Mouse (Mus musculus) ES-Bruce4 (cell line): ENCODE measurements at regions not wholly inside any gene's neighbourhood (a gene's known extent, or its start where the extent isn't known, plus 50 kb on each side); places are given as distances from the start of the nearest gene placed in this dataset.

Experiments
- EP300 ChIP-seq: IDR thresholded peaks from 2 replicates; pipeline ENCODE4 v1.6.1; 2011; ENCODE audit warnings: low read depth, low read length; ENCODE audit not compliant: insufficient read depth
- POLR2A ChIP-seq: IDR thresholded peaks from one replicate; pipeline ENCODE4 v1.8.1; 2011; ENCODE audit warnings: low read length; ENCODE audit not compliant: insufficient read depth

DNA sequence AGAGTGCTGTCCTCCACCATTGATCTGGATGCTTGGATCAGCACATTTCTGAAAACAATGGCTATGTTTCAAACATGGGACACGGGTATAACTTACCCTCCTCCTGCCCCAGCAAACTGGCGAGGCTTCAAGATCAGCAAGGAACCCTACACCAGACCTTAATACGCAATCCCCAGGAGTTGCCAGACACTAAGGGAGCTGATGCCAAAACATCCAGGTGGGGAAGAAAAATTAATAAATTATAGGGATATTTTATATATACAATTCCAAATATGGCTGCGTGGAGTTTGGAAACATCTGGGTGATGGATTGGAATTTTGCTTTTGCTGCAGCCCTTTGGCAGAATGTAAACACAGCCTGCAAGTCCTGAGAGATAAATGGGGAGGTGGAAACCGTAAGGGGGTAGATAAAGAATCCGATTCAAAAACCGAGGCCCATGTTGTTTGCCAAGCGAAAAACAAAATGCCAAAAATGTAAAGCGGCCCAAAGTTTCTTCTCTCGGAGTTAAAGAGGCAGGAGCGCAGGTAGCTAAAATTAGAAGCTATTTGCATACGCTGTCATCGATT, 460.9 kb upstream of the Gm765 start:
- TF ChIP-seq POLR2A (no peak), EP300 (no peak)
